In the genomic region with DNA sequence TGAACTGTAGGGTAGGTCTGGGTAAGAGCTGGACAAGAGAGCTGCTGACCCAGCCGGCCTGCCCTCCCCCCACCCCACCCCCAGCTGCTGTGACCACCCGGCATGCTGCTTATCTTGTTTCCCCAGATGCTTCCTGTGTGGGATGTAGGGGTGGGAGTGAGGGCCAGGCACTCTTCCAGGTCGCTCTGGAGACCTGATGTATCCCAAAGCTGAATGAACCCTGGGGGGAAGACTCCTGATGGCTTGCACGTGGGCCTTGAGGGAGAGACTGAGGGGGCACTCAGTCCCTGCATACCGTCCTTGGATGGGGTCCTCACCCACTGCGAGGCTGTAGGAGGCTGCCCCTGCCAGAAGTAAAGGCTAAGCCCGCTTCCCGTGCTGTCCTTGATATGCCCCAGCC, we compare ENCODE assay signal across 1 mouse cellular context.
TF ChIP-seq lines count a peak whose summit lies in the region.

No protein-coding gene starts in this region.

TF ChIP-seq in MEL, 35 proteins besides CTCF, POLR2A, EP300 and RAD21 (continued from another document):
- TF ChIP-seq KAT2A (conservative IDR thresholded peaks at IDR 0.05; ENCODE audit: low read depth, low read length) (no peak), TAL1 (IDR thresholded peaks at IDR 0.05; ENCODE audit: low read length) (peak; percentile 93), MAX (IDR thresholded peaks at IDR 0.05; ENCODE audit: low read length) (peak; percentile 61), ZKSCAN1 (IDR thresholded peaks at IDR 0.05; ENCODE audit: low read depth, low read length) (no peak), USF1 (IDR thresholded peaks at IDR 0.05; ENCODE audit: low read depth, low read length) (0 out of 2 replicates have a peak, but pooled peaks have one; percentile 7)
